Mouse (Mus musculus): Measurements from ENCODE around the gene Gstk1.

Gene Gstk1

DNA sequence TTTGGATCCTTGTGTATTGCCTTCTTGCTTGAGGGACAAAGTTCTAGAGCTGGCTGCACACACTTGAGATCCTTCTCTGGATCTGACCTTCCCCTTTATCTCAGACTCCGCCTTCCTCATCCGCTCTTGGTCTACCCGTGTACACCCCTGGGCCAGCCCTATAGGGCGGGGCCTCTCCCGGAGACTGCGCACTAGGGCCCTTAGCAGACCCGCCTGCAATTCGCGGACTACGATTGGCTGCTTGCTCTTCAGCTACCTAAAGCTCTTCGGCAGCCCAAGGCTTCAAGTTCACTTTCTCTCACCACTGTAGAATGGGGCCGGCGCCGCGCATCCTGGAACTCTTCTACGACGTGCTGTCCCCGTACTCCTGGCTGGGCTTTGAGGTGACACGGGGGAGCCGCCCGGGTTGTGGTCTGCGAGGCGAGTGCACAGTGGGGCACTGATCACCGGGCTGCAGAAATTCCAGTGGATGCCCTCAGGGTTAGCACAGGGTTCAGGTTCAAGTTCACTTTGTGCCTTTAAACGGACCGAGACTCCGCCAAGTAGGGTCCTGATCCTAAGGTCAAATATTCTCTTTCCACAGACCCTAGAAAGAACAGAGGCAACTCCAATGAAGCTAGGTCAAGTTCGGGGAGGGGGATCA, at the start of gene Gstk1:
Gene Gstk1 (plus strand): TSS at position 225 of the 643 bp plus-strand sequence.
- DNase-seq (ENCODE audit: extremely low spot score, low read depth, low spot score) = no peak

DNA sequence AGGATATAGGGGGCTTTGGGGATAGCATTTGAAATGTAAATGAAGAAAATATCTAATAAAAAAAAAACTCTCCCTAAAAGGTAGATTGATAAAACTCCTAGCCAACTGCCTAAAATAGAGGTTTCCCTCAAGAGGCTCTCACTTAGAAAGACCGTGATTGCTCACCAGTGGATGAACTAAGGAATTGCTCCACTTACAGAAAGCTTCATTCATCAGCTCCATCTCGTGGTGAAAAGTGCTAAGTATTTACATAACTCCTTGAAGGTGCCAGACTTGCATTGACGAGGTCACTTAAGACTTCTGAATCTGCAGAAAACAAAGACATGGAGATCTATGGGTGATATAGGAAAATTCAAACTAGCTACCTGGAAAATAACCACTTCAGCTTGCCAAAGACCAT, 48.0 kb upstream of the Gstk1 start:
- no peak for DNase-seq (ENCODE audit: extremely low spot score, low read depth, low spot score)

DNA sequence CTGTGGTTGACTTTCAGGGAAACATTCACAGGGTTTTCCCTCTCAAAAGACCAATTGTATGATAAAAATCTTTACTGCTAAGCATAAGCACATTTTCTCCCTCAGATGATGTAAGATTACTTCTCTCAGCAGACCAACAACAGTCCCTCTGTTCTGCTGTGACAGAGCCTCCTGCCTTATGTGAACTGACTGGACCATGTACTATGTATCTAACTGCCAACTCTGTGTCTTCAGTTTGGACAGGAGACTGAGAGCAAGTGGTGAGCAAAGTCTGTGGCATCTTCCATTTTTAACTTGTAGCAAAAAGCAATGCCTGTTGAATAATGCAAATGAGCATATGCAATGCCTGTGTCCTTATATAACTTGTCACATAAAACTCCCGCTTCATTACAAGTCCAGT, 46.2 kb upstream of the Gstk1 start:
- no peak for DNase-seq (ENCODE audit: extremely low spot score, low read depth, low spot score)

GRCm38 (mm10) chr6:42215028-42215427, 30.7 kb upstream of the Gstk1 start, which contains the start of gene Tas2r144:
Tas2r144 (plus strand) TSS chr6:42215328.
- no peak for DNase-seq (ENCODE audit: extremely low spot score, low read depth, low spot score)

DNA sequence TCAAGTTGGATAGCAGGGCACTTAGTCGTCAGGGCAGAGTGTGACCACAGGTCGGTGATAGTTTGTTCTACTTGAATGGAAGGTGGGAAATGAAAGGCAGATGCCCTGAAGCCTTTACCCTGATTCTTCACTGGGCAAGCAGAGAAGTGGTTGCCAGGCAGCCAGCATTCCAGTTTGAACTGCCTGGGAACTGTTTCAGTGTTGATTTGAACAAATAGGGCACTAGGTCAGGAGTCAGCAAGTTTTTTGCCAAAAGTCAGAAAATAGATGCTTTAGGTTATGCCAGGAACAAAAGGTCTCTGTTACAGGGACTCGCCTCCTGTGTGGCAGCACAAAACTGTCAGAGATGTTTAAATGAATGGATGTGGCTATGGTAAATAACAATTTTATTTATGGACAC, 23.4 kb upstream of the Gstk1 start:
- DNase-seq (ENCODE audit: extremely low spot score, low read depth, low spot score) = no peak

DNA sequence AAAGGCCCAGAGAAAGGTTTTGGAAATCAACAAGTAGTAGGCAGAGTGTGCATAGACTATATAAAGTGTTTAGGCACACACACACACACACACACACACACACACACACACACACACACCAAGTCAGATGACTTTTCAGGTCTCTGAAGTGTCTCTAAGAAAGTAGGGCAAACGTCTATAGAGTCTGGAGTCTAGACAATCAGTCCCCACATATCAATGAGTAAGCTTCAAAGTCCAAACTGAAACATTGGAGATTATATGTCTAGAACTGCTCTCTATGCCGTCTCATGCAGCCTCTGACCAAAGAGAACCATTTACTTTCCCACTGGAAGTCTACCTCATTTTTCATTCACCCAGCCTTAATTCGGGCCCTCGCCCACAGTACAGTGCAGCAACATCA, 20.7 kb upstream of the Gstk1 start:
- DNase-seq (ENCODE audit: extremely low spot score, low read depth, low spot score) = no peak

DNA sequence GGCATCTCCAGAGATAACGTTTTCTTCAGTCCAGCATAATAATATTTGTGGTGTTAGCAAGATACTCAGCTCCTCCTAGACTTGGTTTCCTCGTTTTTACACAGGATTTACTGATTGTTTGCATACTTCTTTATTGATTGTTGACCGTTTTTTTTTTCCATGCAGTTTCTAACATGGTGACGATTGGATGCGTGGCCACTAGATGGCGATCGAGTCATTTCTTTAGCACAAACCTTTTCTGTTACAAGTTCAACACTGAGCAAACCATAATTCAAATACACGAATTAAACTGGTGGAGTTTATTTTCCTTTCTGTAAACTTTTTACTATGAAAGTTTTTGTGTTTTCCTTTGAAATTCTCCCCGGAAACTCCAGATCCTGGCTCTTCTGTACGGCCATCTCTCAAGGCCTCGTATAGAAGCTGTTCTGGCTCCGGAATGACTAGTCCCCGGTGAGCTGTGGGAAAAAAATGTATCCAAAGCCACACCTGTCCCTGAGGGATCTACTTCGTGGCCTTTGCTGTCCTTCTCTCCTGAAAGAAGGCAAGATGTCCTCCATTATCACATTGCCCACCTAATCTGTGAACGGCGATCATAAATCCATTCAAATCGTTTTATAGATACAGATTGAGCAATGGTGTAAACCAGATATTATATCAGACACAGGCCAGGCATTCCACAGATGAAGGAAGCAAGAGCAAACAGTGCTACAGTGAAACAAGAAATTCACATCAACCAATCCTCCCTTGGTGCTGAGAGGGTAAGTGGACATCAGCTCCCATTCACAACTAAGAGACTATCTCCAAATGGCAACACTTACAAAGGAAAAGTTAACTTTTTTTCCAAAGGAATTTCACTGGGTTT, 18.3 kb upstream of the Gstk1 start:
- DNase-seq (ENCODE audit: extremely low spot score, low read depth, low spot score) = peak; percentile 61

DNA sequence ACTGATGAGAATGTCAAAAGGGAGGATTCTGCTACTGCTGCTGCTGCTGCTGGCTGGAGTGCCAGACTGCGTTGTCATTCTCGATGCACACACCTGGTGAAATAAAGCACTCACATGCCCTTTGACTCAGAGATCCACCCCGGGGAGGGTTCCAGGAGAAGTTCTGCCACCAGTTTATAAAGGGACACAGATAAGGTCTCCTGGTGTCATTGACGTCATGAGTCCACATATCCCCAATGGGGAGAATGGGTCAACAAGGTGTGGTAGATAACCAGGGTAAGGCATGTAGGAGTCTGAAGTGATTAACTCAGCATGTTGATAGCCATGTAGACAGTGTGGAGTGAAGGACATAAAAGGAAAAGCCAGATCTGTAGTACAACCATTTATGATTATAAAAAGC, 16.1 kb upstream of the Gstk1 start:
- DNase-seq (ENCODE audit: extremely low spot score, low read depth, low spot score) = no peak

GRCm38 (mm10) chr6:42231191-42231590, 14.5 kb upstream of the Gstk1 start:
- no peak for DNase-seq (ENCODE audit: extremely low spot score, low read depth, low spot score)

GRCm38 (mm10) chr6:42237276-42237805, 8.4 kb upstream of the Gstk1 start:
- no peak for DNase-seq (ENCODE audit: extremely low spot score, low read depth, low spot score)

DNA sequence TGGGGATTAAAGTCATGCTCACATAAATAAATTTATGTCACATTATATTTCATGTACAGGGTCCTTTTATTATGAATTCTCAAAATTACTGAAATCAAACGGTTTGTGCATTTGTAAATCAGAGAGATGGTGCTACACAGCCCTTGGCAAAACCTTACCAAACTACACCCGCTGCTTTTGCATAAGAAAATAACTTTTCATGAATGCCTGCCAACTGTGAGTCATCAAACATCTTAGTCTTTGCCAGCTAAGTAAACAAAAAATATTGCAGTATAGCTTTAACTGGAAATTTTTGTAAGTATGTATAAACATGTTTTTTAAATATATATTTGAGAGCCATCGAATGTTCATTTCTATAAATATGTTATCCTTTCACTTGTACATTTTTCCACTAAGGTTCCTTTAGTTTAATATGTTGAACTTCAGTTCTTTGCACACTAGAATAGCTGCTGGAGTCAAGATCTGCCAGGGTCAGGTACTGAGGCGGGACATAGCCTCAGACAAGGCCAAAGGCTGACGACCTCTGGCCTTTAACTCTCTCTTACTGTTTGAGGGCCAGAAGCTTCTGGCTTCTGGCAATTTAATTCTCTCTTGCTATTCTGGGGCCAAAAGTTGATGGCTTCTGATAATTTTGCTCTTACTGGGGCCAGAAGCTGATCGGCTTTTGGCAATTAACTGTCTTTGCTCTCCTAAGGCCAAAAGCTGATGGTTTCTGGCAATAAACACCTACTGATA, 4.3 kb upstream of the Gstk1 start:
- DNase-seq (ENCODE audit: extremely low spot score, low read depth, low spot score) = no peak

GRCm38 (mm10) chr6:42247173-42247572, 1.4 kb downstream of the Gstk1 start:
- DNase-seq (ENCODE audit: extremely low spot score, low read depth, low spot score) = no peak

DNA sequence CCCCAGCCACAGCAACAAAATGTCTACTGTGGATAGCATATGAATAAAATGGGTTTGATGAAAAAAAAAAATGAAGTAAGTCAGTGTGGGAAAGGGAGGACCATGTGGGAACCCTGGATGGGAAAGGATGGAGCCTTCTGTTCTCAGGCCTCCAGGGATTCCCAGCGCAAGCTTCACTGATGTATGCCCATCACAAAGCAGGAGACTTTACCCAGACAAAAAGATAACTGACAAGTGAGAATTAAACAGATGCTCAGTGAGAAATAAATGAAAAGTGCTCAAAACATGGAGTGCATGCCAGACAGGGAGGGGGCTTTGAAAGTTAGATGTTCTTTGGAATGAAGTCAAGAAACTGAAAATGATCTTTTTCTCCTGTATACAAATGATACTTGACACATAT, 2.2 kb downstream of the Gstk1 start:
- no peak for DNase-seq (ENCODE audit: extremely low spot score, low read depth, low spot score)

GRCm38 (mm10) chr6:42251791-42252190, 6.1 kb downstream of the Gstk1 start:
- DNase-seq (ENCODE audit: extremely low spot score, low read depth, low spot score) = no peak

DNA sequence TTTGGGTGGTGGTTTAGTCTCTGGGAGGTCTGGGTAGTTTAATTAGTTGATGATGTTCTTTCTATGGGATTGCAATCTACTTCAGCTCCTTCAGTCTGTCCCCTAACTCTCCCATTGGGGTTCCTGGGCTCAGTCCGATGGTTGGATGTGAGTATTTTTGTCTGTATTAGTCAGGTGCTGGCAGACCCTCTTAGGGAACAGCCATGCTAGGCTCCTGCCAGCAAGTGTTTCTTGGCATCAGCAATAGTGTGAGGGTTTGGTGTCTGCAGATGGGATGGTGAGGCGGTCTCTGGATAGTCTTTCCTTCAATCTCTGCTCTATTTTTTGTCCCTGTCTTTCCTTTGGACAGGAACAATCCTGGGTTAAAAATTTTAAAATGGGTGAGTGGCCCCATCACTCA, 7.4 kb downstream of the Gstk1 start:
- DNase-seq (ENCODE audit: extremely low spot score, low read depth, low spot score) = no peak

- DNase-seq (ENCODE audit: extremely low spot score, low read depth, low spot score) = no peak
These were observed 11.6 kb downstream of the Gstk1 start for GRCm38 (mm10) chr6:42257303-42257863.

GRCm38 (mm10) chr6:42260430-42260829, 14.7 kb downstream of the Gstk1 start:
- no peak for DNase-seq (ENCODE audit: extremely low spot score, low read depth, low spot score)

DNA sequence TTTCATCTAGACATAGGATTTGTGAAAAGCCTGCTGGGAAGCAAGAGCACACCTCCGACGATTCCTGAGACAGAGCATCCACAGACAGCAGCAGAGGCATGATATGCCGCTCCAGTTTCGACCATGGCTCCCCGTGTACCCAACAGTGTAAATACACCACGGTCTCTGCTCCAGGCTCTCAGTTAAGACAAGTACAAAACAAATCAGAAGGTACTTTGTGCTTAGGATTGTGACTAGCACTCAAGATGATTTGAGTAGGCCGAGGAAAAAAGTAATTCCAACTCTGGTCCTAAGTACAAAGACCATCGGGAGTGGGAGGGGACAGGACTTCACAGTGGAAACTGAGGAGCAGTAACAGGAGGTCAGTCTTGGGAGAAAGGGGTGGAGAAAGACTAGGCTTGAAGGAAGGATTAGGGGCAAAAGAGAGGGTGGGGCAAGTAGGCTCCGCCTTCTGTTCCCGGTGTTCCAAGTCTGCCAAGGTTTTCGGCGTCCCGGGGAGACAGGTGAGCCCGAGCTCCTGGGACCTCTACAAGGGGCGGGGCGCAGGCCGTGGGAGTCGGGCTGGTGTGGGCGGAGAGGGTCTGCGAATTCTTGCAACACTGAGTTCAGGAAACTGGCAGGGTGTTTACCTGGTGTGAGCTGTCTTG, 15.9 kb downstream of the Gstk1 start, which contains the start of gene Tmem139:
Gene Tmem139 (plus strand): TSS at position 447 of the 647 bp plus-strand sequence.
- DNase-seq (ENCODE audit: extremely low spot score, low read depth, low spot score) = no peak

- peak; percentile 95 for DNase-seq (ENCODE audit: extremely low spot score, low read depth, low spot score)
These were observed 19.0 kb downstream of the Gstk1 start, which contains the start of gene Casp2 for GRCm38 (mm10) chr6:42264626-42265312. Casp2 (plus strand) TSS chr6:42264985.
